Mouse (Mus musculus): ENCODE measurements around the gene Fars2. TPM values are rescaled to one million over a fixed set of nuclear protein-coding genes. Genes with fewer than 3 reads are reported as not detected.

The Fars2 gene
- total RNA-seq, 1 experiment from 2014 or later, result 25.7 TPM

GRCm38 (mm10) chr13:36679345-36679744 lies 562.1 kb downstream of the Fars2 start:
- no peak for ATAC-seq (replicated peaks; ENCODE audit: insufficient number of reproducible peaks, low FRiP score, low TSS enrichment, poor library complexity, severe bottlenecking)

GRCm38 (mm10) chr13:36680690-36681355 lies 563.6 kb downstream of the Fars2 start:
- no peak for ATAC-seq (replicated peaks; ENCODE audit: insufficient number of reproducible peaks, low FRiP score, low TSS enrichment, poor library complexity, severe bottlenecking)

- ATAC-seq (replicated peaks; ENCODE audit: insufficient number of reproducible peaks, low FRiP score, low TSS enrichment, poor library complexity, severe bottlenecking), result no peak
These were observed 566.4 kb downstream of the Fars2 start for GRCm38 (mm10) chr13:36683581-36683980.

GRCm38 (mm10) chr13:36695516-36696201 lies 578.4 kb downstream of the Fars2 start:
- no peak for ATAC-seq (replicated peaks; ENCODE audit: insufficient number of reproducible peaks, low FRiP score, low TSS enrichment, poor library complexity, severe bottlenecking)

GRCm38 (mm10) chr13:36696351-36696771 lies 579.1 kb downstream of the Fars2 start:
- ATAC-seq (replicated peaks; ENCODE audit: insufficient number of reproducible peaks, low FRiP score, low TSS enrichment, poor library complexity, severe bottlenecking), result no peak

- no peak for ATAC-seq (replicated peaks; ENCODE audit: insufficient number of reproducible peaks, low FRiP score, low TSS enrichment, poor library complexity, severe bottlenecking)
These were observed 590.0 kb downstream of the Fars2 start for GRCm38 (mm10) chr13:36707088-36707690.

- no peak for ATAC-seq (replicated peaks; ENCODE audit: insufficient number of reproducible peaks, low FRiP score, low TSS enrichment, poor library complexity, severe bottlenecking)
These were observed 596.9 kb downstream of the Fars2 start for GRCm38 (mm10) chr13:36714101-36714500.

- no peak for ATAC-seq (replicated peaks; ENCODE audit: insufficient number of reproducible peaks, low FRiP score, low TSS enrichment, poor library complexity, severe bottlenecking)
These were observed 599.5 kb downstream of the Fars2 start for GRCm38 (mm10) chr13:36716708-36717107.

GRCm38 (mm10) chr13:36717376-36717775 lies 600.2 kb downstream of the Fars2 start:
- ATAC-seq (replicated peaks; ENCODE audit: insufficient number of reproducible peaks, low FRiP score, low TSS enrichment, poor library complexity, severe bottlenecking), result no peak

GRCm38 (mm10) chr13:36720297-36721017 lies 603.2 kb downstream of the Fars2 start:
- no peak for ATAC-seq (replicated peaks; ENCODE audit: insufficient number of reproducible peaks, low FRiP score, low TSS enrichment, poor library complexity, severe bottlenecking)

- no peak for ATAC-seq (replicated peaks; ENCODE audit: insufficient number of reproducible peaks, low FRiP score, low TSS enrichment, poor library complexity, severe bottlenecking)
These were observed 605.1 kb downstream of the Fars2 start for GRCm38 (mm10) chr13:36722309-36722708.

- no peak for ATAC-seq (replicated peaks; ENCODE audit: insufficient number of reproducible peaks, low FRiP score, low TSS enrichment, poor library complexity, severe bottlenecking)
These were observed 606.6 kb downstream of the Fars2 start for GRCm38 (mm10) chr13:36723726-36724300.

GRCm38 (mm10) chr13:36724533-36725470 lies 607.6 kb downstream of the Fars2 start:
- ATAC-seq (replicated peaks; ENCODE audit: insufficient number of reproducible peaks, low FRiP score, low TSS enrichment, poor library complexity, severe bottlenecking), result no peak

GRCm38 (mm10) chr13:36725881-36726280 lies 608.7 kb downstream of the Fars2 start:
- ATAC-seq (replicated peaks; ENCODE audit: insufficient number of reproducible peaks, low FRiP score, low TSS enrichment, poor library complexity, severe bottlenecking), result no peak

- ATAC-seq (replicated peaks; ENCODE audit: insufficient number of reproducible peaks, low FRiP score, low TSS enrichment, poor library complexity, severe bottlenecking), result no peak
These were observed 609.3 kb downstream of the Fars2 start for GRCm38 (mm10) chr13:36726551-36726950.

GRCm38 (mm10) chr13:36726951-36727778 lies 610.0 kb downstream of the Fars2 start:
- ATAC-seq (replicated peaks; ENCODE audit: insufficient number of reproducible peaks, low FRiP score, low TSS enrichment, poor library complexity, severe bottlenecking), result no peak

GRCm38 (mm10) chr13:36727779-36728470 lies 610.7 kb downstream of the Fars2 start:
- ATAC-seq (replicated peaks; ENCODE audit: insufficient number of reproducible peaks, low FRiP score, low TSS enrichment, poor library complexity, severe bottlenecking), result no peak
